Mouse (Mus musculus) brain, embryonic 14.5 days (tissue): ENCODE data around the gene Pxt1. TPM values are rescaled to one million over a fixed set of nuclear protein-coding genes. Genes with fewer than 3 reads are reported as not detected.

Source experiments
- DNase-seq: peaks from one replicate; pipeline ENCODE4 v3.0.0-alpha.2; 2011; ENCODE audit warnings: low read depth
- CTCF ChIP-seq: fragments of 200-500 bp; IDR thresholded peaks from 2 replicates; pipeline ENCODE4 v1.5.1; 2012; ENCODE audit warnings: inconsistent platforms, mild to moderate bottlenecking, moderate library complexity, borderline replicate concordance; ENCODE audit not compliant: insufficient read depth, insufficient read length; ENCODE audit errors: extremely low read depth
- POLR2A ChIP-seq: fragments of 200-500 bp; IDR thresholded peaks from 2 replicates; pipeline ENCODE4 v1.6.1; 2012; ENCODE audit warnings: mild to moderate bottlenecking, inconsistent platforms, borderline replicate concordance; ENCODE audit not compliant: poor library complexity, insufficient read depth, insufficient read length, severe bottlenecking; ENCODE audit errors: extremely low read depth
- polyA plus RNA-seq: library from polyadenylated mRNA; depleted of rRNA; stranded (reverse); fragments of >200 nt; gene quantifications from 2 replicates; pipeline ENCODE4 v1.2.3, GENCODE M21; 2012

The Pxt1 gene
- polyA plus RNA-seq, 1 experiment: not detected

DNA sequence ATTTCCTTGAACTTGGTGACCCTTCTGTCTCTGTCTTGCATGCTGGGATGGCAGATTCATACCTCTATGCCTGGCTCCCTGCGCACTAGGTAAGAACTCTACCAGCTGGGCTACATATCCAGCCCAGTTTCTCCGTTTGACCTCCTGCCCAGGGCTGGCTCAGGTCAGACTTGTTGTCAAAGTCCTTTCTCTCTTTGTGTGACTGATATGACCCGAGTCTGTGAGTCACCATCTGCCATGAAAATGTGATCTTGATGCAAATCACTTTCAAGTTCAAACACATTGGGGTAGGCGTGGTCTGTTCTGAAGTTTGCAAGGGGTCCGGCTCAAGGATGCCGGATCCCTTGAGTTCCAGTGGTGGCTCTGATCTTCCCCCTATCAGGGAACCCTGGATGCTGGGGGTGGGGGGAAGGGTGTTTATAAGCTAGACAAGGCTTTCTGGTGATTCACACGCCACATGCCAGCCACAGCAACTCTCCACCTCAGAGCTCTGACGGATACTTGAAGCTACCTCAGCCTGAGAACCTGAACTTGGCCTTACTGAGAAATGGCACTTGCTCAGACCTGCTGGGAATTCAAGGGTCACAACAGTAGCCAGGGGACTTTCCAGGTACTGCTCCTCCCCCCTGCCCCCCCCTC is 18.6 kb downstream of the Pxt1 start:
- no peak for DNase-seq
- TF ChIP-seq CTCF: no peak
- TF ChIP-seq POLR2A: no peak

DNA sequence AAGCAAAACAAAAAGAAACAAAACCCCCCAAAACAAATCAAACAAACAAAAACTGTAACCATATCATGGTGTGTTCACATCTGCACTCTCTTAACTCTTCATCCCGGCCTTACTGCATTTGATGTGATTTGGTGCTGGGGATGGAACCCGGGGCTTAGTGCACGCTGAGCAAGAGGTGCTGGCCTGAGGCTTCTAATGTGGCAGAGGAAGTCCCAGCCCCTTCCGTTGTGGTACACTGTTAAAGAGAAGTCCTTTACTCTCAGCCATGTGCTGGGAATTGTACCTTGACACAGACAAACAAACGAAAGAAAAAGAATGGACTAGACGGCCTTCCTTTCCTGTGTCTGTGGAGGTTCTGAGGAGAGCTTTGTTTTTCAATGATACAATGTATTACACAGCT is 21.5 kb downstream of the Pxt1 start:
- TF ChIP-seq CTCF: no peak
- TF ChIP-seq POLR2A: no peak
- DNase-seq: no peak

DNA sequence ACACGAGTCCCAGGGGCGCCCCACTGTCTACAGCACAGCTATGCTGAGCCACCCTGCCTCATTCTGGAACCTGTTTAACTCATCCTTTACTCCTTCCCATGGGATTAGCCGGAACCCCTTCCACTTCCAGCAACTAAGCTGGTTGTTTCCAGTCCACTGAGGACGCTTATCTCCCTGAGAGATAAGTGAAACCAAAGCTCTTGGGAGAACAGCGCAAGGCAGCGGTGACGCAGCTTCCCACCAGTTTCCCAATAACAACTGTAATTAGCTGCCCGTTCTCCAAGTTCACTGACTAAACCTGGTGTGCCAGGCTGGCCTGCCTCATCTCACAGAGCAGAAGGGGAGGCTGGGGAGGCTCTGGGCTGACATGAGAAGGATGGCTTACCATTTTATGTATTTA is 22.6 kb downstream of the Pxt1 start:
- no peak for DNase-seq
- TF ChIP-seq CTCF (no peak), POLR2A (no peak)

DNA sequence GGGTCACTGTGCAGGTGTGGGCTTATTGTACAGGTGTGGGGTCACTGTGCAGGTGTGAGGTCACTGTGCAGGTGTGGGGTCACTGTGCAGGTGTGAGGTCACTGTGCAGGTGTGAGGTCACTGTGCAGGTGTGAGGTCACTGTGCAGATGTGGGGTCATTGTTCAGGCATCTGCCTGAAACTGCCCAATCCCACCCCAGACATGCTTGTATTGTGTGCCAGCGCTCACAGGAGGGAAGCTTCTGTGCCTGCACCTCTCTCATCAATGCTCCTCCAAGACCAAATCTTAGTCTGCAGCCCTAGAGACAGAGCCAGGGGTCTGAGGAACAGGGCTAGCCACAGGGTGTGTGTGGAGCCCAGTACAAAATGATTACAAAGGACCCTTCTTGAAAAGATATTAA is 27.1 kb downstream of the Pxt1 start:
- TF ChIP-seq CTCF (no peak), POLR2A (no peak)
- no peak for DNase-seq

DNA sequence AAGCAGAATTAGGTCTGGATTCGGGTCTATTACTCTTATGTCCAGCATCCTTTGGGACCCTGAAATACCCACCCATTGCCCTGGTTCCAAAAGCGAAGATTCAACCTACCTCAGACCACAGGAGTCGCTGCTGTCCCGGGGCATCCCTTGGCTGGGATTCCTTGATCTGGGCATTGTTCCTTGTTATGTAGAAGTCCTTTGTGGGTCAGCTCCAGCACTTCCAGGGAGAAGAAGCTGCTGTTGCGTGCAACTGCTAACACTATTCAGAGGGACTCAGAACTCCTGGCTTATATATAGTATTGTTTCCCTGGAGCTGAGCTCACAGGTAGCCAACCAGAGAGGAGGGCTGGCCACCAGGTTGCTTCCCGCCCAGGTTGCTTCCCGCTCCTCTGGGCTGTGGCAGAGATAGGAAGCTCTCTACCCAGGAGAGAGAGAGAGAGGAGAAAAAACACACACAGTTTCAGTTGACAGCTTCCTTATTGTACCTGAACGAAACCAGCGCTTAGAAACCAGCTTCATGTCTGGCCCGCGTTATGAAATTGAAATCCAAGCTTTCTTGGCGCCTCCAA is 28.5 kb downstream of the Pxt1 start, which contains the start of gene 4930539E08Rik:
Gene 4930539E08Rik, minus strand, starts transcription at position 265 of the 569 bp plus-strand sequence.
- TF ChIP-seq POLR2A: no peak
- TF ChIP-seq CTCF: no peak
- no peak for DNase-seq

DNA sequence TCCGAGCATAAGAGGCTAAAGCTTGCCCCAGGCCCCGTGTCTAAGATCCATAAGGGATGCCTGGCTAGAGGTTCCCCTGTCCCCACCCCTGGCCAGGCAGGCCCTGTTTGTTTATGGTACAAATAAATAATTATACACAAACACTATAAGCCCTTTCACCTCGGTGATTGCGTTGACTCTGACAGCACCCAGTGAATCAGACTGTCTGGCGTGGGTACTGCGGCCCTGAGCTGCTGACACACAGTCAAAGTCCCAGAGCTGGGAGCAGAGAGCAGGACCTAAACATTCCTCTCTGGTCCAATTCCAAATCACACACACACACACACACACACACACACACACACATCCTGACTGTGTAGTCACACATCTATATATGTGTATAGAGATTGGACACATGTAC is 29.7 kb downstream of the Pxt1 start:
- TF ChIP-seq POLR2A (no peak), CTCF (no peak)
- no peak for DNase-seq

DNA sequence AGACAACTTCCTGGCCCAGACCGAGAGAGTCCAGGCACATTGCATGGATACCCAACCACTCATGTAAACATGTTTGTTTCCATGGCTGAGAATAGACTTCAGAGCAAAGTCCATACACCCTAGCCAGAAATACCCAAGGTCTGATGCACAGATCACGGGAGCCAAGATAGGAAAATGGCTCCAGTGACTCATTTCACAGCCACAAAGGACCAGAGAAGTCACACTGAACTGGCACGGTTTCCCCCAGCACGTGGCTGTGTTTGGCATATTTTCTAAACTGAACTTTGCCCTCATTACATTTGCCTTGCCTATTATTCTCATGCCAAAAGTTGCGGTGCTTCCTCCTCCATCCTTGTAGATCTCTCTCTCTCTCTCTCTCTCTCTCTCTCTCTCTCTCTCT is 30.4 kb downstream of the Pxt1 start:
- no peak for TF ChIP-seq POLR2A
- no peak for TF ChIP-seq CTCF
- DNase-seq: no peak

DNA sequence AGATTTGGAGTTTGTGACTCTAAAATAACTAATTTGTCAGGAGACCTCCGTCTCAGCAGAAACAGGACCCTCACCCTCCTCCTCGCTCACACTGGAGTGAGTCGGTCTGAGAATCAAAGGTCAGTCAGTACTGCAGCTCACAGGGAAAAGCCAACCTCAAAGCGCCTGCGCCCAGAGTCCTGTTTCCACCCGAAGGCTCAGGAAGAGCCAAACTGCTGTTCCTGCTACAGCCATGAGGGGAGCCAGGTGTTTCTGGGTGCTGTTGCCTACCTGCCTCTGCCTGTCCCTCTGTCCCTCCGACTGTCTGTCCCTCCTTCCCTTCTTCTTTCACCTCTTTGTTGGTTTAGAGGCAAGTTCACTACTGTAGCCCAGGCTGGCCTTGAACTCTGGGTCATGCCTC is 33.5 kb downstream of the Pxt1 start:
- TF ChIP-seq CTCF: no peak; the same call in 1 of the 2 replicates
- no peak for TF ChIP-seq POLR2A
- DNase-seq: no peak

DNA sequence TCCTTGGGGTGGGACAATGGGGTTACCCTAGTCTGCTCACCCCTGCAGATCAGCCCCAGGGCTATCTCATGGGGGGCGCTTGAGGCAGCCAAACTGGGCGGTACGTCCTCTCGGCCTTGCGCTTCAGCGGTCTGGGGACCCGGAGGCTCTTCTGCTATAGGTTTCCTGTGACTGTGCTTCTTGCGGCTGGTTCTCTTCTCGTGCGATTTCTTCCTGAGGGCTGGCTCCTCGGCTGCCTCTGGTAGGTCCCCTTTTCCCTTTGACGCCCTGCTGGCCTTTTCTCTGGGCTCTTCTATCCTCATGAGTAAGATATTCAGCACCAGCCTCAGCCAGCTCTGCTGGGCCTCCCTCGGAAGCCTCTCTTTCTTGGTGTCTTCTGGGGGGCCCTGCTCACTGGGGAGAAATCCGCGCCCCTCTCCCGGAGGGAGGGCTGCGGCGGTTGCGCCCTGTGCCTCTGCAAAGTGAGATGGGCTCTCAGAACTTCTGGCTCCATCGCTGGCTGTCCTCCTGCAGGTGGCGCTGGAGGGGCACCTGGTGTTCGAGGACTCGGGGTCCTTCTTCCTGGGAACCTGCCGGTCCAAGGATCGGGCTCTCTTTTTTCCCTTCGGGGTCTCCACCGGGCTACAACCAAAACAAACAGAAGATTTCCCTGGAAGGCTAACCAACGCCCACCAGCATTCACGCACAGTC is 34.2 kb downstream of the Pxt1 start:
- peak; percentile 51 for DNase-seq

DNA sequence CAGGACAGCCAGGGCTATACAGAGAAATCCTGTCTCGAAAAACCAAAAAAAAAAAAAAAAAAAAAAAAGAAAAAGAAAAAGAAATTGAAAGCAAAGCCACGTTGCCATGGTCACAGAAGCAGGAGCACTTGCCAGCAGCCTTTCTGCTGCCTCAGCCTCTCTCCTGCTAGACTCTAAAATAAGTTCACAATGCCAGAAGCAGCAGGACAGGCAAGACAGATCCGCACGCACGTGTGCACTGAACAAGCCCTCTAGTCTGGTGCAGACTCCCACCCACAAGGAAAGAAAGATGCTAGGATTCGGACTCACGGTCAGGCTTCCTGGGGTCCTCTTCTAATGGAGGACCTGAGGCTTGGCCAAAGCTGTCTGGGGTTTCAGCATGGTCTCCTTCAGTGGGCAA is 35.7 kb downstream of the Pxt1 start:
- peak; percentile 63 for DNase-seq
- TF ChIP-seq POLR2A: no peak
- no peak for TF ChIP-seq CTCF

More for the DNA sequence above, 34.2 kb downstream of the Pxt1 start:
- TF ChIP-seq POLR2A: no peak
- TF ChIP-seq CTCF: peak; percentile 61

DNA sequence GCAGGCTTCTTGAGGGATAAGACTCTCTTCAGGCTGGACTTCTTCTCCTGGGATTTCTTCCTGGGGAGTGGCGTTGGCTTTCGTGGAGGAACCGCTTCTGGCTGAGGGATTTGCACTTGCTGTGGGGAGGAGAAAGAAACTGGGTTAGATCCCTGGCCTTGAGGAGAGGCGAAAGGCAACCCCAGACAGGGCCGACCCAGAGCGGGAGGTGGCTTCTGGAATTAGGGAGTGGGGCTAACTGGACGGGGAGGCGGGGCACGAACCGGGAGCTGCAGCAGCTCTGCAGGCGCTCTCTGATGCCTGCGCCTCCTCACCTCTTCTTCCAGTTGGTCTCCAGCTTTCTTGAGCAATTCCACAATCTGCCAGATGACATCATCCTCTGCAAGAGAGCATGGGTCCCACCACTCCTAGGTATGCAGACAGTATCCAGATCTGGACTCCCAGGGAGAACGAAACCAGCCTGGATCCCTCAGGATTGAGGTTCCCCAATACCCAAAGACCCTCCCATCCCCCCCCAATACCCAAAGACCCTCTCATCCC is 38.2 kb downstream of the Pxt1 start:
- no peak for TF ChIP-seq POLR2A
- TF ChIP-seq CTCF: no peak
- peak; percentile 12 for DNase-seq
